Mouse (Mus musculus): ENCODE measurements around the gene Ust. TPM values are rescaled to one million over a fixed set of nuclear protein-coding genes. Genes with fewer than 3 reads are reported as not detected.

Ust gene
- total and polyA plus RNA-seq, 2 experiments from 2014 or later = 8.0 to 14.8 TPM

DNA sequence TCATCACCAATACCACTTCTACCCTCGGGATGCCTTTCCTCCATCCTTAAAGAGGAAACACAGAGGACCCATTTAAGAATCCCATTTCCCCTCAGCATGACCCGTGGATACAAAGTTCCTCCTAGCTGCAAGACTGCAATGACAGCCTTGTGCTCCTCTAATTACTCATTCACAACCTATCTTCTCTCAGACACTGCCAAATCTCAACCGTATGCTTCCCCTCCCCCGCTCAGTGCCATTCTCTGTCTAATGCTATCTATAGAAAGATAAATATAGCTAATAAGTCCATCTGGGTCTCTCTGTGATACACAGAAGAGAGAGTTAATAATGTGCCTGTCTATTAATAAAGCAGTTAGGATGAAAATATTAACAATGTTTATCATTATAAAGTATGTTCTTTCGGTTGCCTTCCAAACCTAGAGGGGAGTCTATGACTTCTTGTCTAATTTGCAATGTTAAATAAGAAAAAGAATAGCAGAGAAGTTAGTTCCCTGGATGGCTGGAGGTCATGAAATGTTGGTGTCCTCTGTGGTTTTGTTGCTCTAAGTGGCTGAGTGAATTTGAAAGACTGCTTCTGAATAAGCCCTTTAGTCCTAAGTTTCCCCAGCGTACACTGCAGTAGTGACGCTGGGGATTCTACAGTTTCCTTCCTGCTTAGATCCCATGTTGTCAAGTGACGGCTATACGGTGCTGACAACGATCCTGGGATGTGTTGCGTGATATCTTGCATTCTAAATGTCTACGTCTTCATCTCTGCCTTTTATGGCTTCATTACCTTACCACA, 178.8 kb downstream of the Ust start:
- 53% methylated on average over 12 of the region's 12 CpGs for WGBS

DNA sequence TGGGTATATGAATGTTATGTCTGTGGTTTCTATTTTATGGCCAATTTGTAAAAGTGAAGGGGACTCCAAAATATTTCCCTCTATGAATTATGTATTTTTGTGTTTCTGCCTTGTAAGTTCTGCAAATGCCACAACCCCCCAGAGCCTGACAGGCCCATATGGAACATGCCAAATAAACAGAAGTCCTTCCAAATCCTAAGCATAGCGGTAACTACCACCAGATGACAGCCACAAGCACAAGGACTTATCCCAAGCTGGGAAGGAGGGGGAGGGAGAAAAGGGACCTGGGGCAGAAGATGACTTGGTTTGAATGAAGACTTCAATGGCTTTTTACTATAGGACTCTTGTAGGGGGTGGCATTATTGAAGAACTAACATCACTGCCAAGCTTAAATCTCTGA, 182.0 kb downstream of the Ust start:
- H3K4me3 ChIP-seq (ENCODE audit: low read length) = no peak overlapping the region
- H3K9me3 ChIP-seq (ENCODE audit: low read length) = no peaks in the 10 kb centered on the region
- no peak overlapping the region for H3K9ac ChIP-seq (replicated peaks; ENCODE audit: low read length)
- H3K27ac ChIP-seq = no peak overlapping the region
- 0 out of 2 replicates have a peak, but pooled peaks cover 7% of the 10 kb centered on the region for H3K4me1 ChIP-seq (ENCODE audit: insufficient read depth, low read length)
- WGBS = 61% methylated on average over 1 of the region's 1 CpGs
- ATAC-seq = no peak
- no peak for DNase-seq (ENCODE audit: low spot score)
- TF ChIP-seq CTCF (IDR thresholded peaks at IDR 0.05; ENCODE audit: low read depth) = no peak
- H3K4me2 ChIP-seq (ENCODE audit: low read depth, low read length) = no peak overlapping the region
- no peaks in the 10 kb centered on the region for H3K36me3 ChIP-seq (ENCODE audit: insufficient read depth, low read length)
- H3K27me3 ChIP-seq (ENCODE audit: insufficient read depth, low read length) = no peaks in the 10 kb centered on the region

More for the DNA sequence above, 178.8 kb downstream of the Ust start:
- H3K9ac ChIP-seq (replicated peaks; ENCODE audit: low read length) = no peak overlapping the region
- DNase-seq (ENCODE audit: low spot score) (peak; percentile 59), ATAC-seq (peak; percentile 82)
- H3K36me3 ChIP-seq (ENCODE audit: insufficient read depth, low read length) = no peaks in the 10 kb centered on the region
- peak overlapping the region; percentile 42; the same call in 1 of the 2 replicates for H3K27ac ChIP-seq
- H3K4me1 ChIP-seq (ENCODE audit: insufficient read depth, low read length) = 0 out of 2 replicates have a peak, but pooled peaks cover 7% of the 10 kb centered on the region
- H3K27me3 ChIP-seq (ENCODE audit: insufficient read depth, low read length) = no peaks in the 10 kb centered on the region
- TF ChIP-seq CTCF (IDR thresholded peaks at IDR 0.05; ENCODE audit: low read depth) = 0 out of 2 replicates have a peak, but pooled peaks have one; percentile 7
- H3K4me2 ChIP-seq (ENCODE audit: low read depth, low read length) = no peak overlapping the region
- no peak overlapping the region for H3K4me3 ChIP-seq (ENCODE audit: low read length)
- no peaks in the 10 kb centered on the region for H3K9me3 ChIP-seq (ENCODE audit: low read length)

DNA sequence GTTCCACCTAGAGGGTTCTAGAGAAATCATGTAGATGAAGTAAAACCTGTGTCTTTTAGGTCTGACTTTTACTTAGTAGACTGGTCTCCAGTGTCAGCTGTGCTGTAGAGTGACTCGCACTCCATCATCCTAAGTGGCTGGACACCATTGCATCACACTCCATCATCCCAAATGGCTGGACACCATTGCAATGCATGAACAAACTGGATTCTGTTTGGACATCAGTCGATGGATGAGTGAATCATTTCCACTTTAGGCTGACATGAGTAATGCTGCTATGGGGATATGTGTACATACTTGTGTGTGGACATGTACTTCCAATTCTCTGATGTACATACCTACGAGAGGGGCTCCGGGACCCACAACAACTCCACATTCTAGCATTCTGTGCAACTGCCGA, 187.7 kb downstream of the Ust start:
- H3K27ac ChIP-seq = no peak overlapping the region
- no peaks in the 10 kb centered on the region for H3K27me3 ChIP-seq (ENCODE audit: insufficient read depth, low read length)
- H3K9ac ChIP-seq (replicated peaks; ENCODE audit: low read length) = no peak overlapping the region
- 82% methylated on average over 5 of the region's 5 CpGs for WGBS
- no peak overlapping the region for H3K4me2 ChIP-seq (ENCODE audit: low read depth, low read length)
- TF ChIP-seq CTCF (IDR thresholded peaks at IDR 0.05; ENCODE audit: low read depth) = no peak
- H3K4me3 ChIP-seq (ENCODE audit: low read length) = no peak overlapping the region
- DNase-seq (ENCODE audit: low spot score) = no peak
- no peaks in the 10 kb centered on the region for H3K9me3 ChIP-seq (ENCODE audit: low read length)
- H3K4me1 ChIP-seq (ENCODE audit: insufficient read depth, low read length) = no peaks in the 10 kb centered on the region
- no peak for ATAC-seq
- no peaks in the 10 kb centered on the region for H3K36me3 ChIP-seq (ENCODE audit: insufficient read depth, low read length)

DNA sequence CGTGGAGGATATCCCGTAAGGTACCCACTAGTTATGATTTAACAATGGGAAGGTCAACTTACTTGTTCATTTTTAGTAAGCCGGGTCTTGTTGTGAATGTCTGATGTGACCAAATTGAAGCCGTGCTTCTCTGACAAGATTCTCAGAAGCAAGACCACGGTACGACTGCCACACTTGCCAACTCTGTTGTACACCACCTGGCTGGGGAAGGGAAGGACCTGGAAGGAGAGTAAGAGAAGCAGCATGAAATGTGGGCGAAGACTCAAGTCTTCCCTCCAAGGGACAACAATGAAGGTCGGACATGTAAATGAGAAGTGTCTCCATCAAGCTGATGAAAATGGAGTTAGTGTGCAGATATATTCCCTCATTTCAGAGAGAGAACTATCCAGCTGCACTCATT, 188.6 kb downstream of the Ust start:
- no peak for ATAC-seq
- no peaks in the 10 kb centered on the region for H3K36me3 ChIP-seq (ENCODE audit: insufficient read depth, low read length)
- no peak overlapping the region for H3K9ac ChIP-seq (replicated peaks; ENCODE audit: low read length)
- H3K27ac ChIP-seq = no peak overlapping the region
- H3K27me3 ChIP-seq (ENCODE audit: insufficient read depth, low read length) = no peaks in the 10 kb centered on the region
- no peak overlapping the region for H3K4me3 ChIP-seq (ENCODE audit: low read length)
- no peak overlapping the region for H3K4me2 ChIP-seq (ENCODE audit: low read depth, low read length)
- TF ChIP-seq CTCF (IDR thresholded peaks at IDR 0.05; ENCODE audit: low read depth) = no peak
- H3K9me3 ChIP-seq (ENCODE audit: low read length) = no peaks in the 10 kb centered on the region
- DNase-seq (ENCODE audit: low spot score) = no peak
- WGBS = 87% methylated on average over 8 of the region's 8 CpGs
- no peaks in the 10 kb centered on the region for H3K4me1 ChIP-seq (ENCODE audit: insufficient read depth, low read length)

DNA sequence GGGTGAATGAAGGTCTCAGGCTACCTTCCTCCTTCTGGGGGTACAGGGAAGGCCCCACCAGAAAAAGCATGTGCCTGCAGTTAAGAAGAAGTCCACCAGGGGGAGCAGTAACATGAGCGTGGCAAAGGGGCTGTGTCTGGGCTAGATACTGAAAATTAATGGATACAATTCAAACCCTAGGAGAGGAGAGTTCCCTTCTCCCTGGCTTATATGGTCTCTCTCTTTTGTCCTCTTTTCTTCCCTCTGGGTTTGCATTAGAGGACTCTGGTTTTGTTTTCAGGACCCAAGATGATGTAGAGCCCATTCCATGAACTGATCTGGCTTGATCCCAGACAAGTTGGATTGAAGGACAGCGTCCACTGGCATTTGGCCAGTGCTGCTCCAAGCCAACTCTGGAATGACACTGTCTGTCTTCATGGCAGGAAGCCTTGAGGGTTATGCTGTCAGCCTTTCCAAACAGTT, 195.3 kb downstream of the Ust start:
- no peaks in the 10 kb centered on the region for H3K36me3 ChIP-seq (ENCODE audit: insufficient read depth, low read length)
- no peak overlapping the region for H3K9ac ChIP-seq (replicated peaks; ENCODE audit: low read length)
- no peak overlapping the region for H3K4me3 ChIP-seq (ENCODE audit: low read length)
- H3K4me2 ChIP-seq (ENCODE audit: low read depth, low read length) = no peak overlapping the region
- H3K9me3 ChIP-seq (ENCODE audit: low read length) = no peaks in the 10 kb centered on the region
- DNase-seq (ENCODE audit: low spot score) = peak; percentile 67
- peak; percentile 86 for TF ChIP-seq CTCF (IDR thresholded peaks at IDR 0.05; ENCODE audit: low read depth)
- 25% methylated on average over 2 of the region's 2 CpGs for WGBS
- no peak overlapping the region for H3K27ac ChIP-seq
- H3K4me1 ChIP-seq (ENCODE audit: insufficient read depth, low read length) = no peaks in the 10 kb centered on the region
- peak; percentile 68 for ATAC-seq
- H3K27me3 ChIP-seq (ENCODE audit: insufficient read depth, low read length) = no peaks in the 10 kb centered on the region

DNA sequence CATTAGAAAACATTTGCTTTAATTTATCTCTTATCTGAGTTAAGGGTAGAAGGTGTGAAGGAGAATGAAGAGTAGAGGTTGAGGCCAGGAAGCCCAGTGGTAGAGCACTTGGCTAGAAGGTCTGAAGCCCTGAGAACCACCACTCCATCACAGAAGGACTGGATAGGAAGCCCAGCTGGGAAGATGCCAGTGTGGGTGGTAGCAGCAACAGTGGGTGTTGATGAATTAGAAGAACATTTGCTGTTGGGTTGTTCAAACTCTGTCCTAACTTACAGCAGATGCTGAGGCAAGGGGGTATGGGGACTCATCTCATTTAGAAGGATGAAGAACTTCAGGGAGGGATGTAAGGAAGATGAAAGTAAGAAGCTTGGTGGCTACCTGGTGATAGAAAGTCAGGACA, 197.9 kb downstream of the Ust start:
- TF ChIP-seq CTCF (IDR thresholded peaks at IDR 0.05; ENCODE audit: low read depth) = no peak
- no peaks in the 10 kb centered on the region for H3K4me1 ChIP-seq (ENCODE audit: insufficient read depth, low read length)
- H3K36me3 ChIP-seq (ENCODE audit: insufficient read depth, low read length) = no peaks in the 10 kb centered on the region
- H3K9ac ChIP-seq (replicated peaks; ENCODE audit: low read length) = no peak overlapping the region
- DNase-seq (ENCODE audit: low spot score) (no peak), ATAC-seq (no peak)
- no peak overlapping the region for H3K4me2 ChIP-seq (ENCODE audit: low read depth, low read length)
- H3K27ac ChIP-seq = no peak overlapping the region
- H3K9me3 ChIP-seq (ENCODE audit: low read length) = no peaks in the 10 kb centered on the region
- H3K27me3 ChIP-seq (ENCODE audit: insufficient read depth, low read length) = no peaks in the 10 kb centered on the region
- H3K4me3 ChIP-seq (ENCODE audit: low read length) = no peak overlapping the region

DNA sequence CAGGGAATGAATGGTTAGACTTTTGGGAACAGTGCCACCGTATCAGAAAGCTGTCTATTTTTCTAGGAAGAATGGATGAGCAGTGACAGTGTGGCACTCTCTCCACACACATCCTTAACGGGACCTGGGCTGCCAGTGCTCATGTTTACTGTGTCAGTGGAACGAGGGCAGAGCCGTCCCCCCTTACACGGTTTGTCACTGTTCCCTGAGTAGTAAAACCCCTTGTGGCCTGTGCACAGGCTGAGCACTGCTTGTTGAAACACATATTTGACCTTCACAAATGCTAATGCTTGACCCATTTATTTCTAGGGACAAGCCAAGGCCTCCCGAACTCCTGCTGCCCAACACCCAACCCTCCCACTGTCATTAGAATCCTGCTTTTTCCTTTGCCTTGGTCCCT, 209.2 kb downstream of the Ust start:
- H3K4me3 ChIP-seq (ENCODE audit: low read length) = no peak overlapping the region
- TF ChIP-seq CTCF (IDR thresholded peaks at IDR 0.05; ENCODE audit: low read depth) = no peak
- no peaks in the 10 kb centered on the region for H3K27me3 ChIP-seq (ENCODE audit: insufficient read depth, low read length)
- no peaks in the 10 kb centered on the region for H3K36me3 ChIP-seq (ENCODE audit: insufficient read depth, low read length)
- H3K4me1 ChIP-seq (ENCODE audit: insufficient read depth, low read length) = no peaks in the 10 kb centered on the region
- H3K9me3 ChIP-seq (ENCODE audit: low read length) = no peaks in the 10 kb centered on the region
- DNase-seq (ENCODE audit: low spot score) = no peak
- H3K4me2 ChIP-seq (ENCODE audit: low read depth, low read length) = no peak overlapping the region
- ATAC-seq = no peak
- no peak overlapping the region for H3K27ac ChIP-seq
- no peak overlapping the region for H3K9ac ChIP-seq (replicated peaks; ENCODE audit: low read length)
- 56% methylated on average over 6 of the region's 6 CpGs for WGBS
